Mouse (Mus musculus): ENCODE data around the gene Tmem132d.

Tmem132d gene

GRCm38 (mm10) chr5:128211125-128211524 is 221.8 kb downstream of the Tmem132d start:
- DNase-seq (ENCODE audit: low read depth): no peak

- no peak for DNase-seq (ENCODE audit: low read depth)
Measured at GRCm38 (mm10) chr5:128205716-128206115, 227.2 kb downstream of the Tmem132d start.

- DNase-seq (ENCODE audit: low read depth): no peak
Measured at GRCm38 (mm10) chr5:128204685-128205320, 228.1 kb downstream of the Tmem132d start.

GRCm38 (mm10) chr5:128203879-128204581 is 228.8 kb downstream of the Tmem132d start:
- no peak for DNase-seq (ENCODE audit: low read depth)

GRCm38 (mm10) chr5:128194106-128194505 is 238.8 kb downstream of the Tmem132d start:
- DNase-seq (ENCODE audit: low read depth): no peak

GRCm38 (mm10) chr5:128192485-128193055 is 240.3 kb downstream of the Tmem132d start:
- DNase-seq (ENCODE audit: low read depth): no peak

- DNase-seq (ENCODE audit: low read depth): no peak
Measured at GRCm38 (mm10) chr5:128191710-128192109, 241.2 kb downstream of the Tmem132d start.

- DNase-seq (ENCODE audit: low read depth): no peak
Measured at GRCm38 (mm10) chr5:128190243-128190820, 242.5 kb downstream of the Tmem132d start.

- DNase-seq (ENCODE audit: low read depth): no peak
Measured at GRCm38 (mm10) chr5:128176234-128176633, 256.6 kb downstream of the Tmem132d start.

- DNase-seq (ENCODE audit: low read depth): no peak
Measured at GRCm38 (mm10) chr5:128158901-128159675, 273.8 kb downstream of the Tmem132d start.

- no peak for DNase-seq (ENCODE audit: low read depth)
Measured at GRCm38 (mm10) chr5:128151461-128151860, 281.4 kb downstream of the Tmem132d start.

GRCm38 (mm10) chr5:128146901-128147645 is 285.8 kb downstream of the Tmem132d start:
- peak; percentile 2 for DNase-seq (ENCODE audit: low read depth)

- no peak for DNase-seq (ENCODE audit: low read depth)
Measured at GRCm38 (mm10) chr5:128144799-128145198, 288.1 kb downstream of the Tmem132d start.

GRCm38 (mm10) chr5:128136818-128137217 is 296.1 kb downstream of the Tmem132d start:
- DNase-seq (ENCODE audit: low read depth): no peak

GRCm38 (mm10) chr5:128122656-128123055 is 310.2 kb downstream of the Tmem132d start:
- DNase-seq (ENCODE audit: low read depth): no peak

GRCm38 (mm10) chr5:128119171-128119570 is 313.7 kb downstream of the Tmem132d start:
- no peak for DNase-seq (ENCODE audit: low read depth)

GRCm38 (mm10) chr5:128113107-128113506 is 319.8 kb downstream of the Tmem132d start:
- DNase-seq (ENCODE audit: low read depth): no peak

- DNase-seq (ENCODE audit: low read depth): no peak
Measured at GRCm38 (mm10) chr5:128112518-128112917, 320.4 kb downstream of the Tmem132d start.

GRCm38 (mm10) chr5:128111664-128112063 is 321.2 kb downstream of the Tmem132d start:
- no peak for DNase-seq (ENCODE audit: low read depth)

- no peak for DNase-seq (ENCODE audit: low read depth)
Measured at GRCm38 (mm10) chr5:128102556-128102955, 330.3 kb downstream of the Tmem132d start.

GRCm38 (mm10) chr5:128100331-128100730 is 332.5 kb downstream of the Tmem132d start:
- no peak for DNase-seq (ENCODE audit: low read depth)

Data from NIH3T3 (cell line).